Mouse (Mus musculus): ENCODE data around the gene Kcnip4. TPM values are rescaled to one million over a fixed set of nuclear protein-coding genes. Genes with fewer than 3 reads are reported as not detected.

Gene Kcnip4
- polyA plus RNA-seq, 1 experiment = 0.12 TPM

DNA sequence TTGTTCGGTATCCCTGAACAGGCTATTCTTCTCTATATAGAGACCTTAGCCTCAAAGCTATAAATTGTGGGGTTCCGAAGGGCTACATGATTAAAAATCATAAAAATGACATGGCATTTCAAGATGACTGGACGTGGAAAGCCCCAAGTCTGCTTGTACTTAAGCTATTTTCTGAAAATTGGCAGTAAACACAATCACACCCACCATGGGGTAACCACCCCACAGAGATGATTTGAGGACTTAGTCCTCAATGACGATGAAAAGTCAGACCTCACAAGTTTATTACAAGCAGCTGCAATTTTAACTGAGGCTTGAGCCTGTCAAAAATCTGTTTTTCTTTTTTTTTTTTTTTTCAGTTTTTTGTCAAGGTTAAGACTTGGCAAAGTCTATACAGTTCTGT lies 527.3 kb downstream of the Kcnip4 start:
- no peaks in the 10 kb centered on the region for H3K79me3 ChIP-seq (ENCODE audit: low read depth)
- no peaks in the 10 kb centered on the region for H3K36me3 ChIP-seq (ENCODE audit: control insufficient read depth, insufficient read depth)
- H3ac ChIP-seq (ENCODE audit: control insufficient read depth, insufficient read length, low read depth) = no peak overlapping the region
- no peaks in the 10 kb centered on the region for H3K79me2 ChIP-seq (ENCODE audit: control insufficient read depth, insufficient read depth)
- H3K4me3 ChIP-seq (ENCODE audit: insufficient read depth, poor library complexity, severe bottlenecking) = no peak overlapping the region
- H3K27me3 ChIP-seq (ENCODE audit: control insufficient read depth, insufficient read depth, insufficient read length) = no peaks in the 10 kb centered on the region
- TF ChIP-seq MYOG (IDR thresholded peaks at IDR 0.05; ENCODE audit: control insufficient read depth, extremely low read depth, insufficient read length) (no peak), MAX (IDR thresholded peaks at IDR 0.05) (no peak)

DNA sequence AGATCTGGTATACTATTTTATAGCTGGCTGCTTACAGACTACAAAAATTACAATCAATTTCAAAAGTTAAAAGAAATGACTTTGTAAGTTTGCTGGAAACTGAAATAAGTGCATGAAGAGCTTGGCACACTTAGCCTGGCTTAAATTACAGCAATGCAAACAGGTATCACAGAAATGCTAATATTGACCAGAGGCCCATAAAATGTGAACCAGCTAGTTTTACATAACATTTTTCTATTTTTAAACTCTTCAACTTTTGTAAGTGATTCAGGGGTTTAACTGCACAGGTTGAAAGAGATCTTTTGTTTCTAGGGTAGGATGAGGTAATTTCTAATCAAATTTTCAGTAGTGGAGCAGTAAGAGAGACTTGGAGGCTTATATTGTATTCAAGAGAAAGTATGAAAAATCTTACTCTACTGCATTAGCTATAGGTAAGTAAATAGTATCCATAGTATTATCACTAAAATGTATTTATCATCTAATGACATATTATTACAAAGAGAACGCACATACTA lies 535.5 kb downstream of the Kcnip4 start:
- no peak for TF ChIP-seq CTCF (IDR thresholded peaks at IDR 0.05; ENCODE audit: control insufficient read depth, insufficient read depth, insufficient read length)
- no peak for TF ChIP-seq MYOD1 (IDR thresholded peaks at IDR 0.05; ENCODE audit: control insufficient read depth, insufficient read length, low read depth)
- no peak for TF ChIP-seq MYOG (IDR thresholded peaks at IDR 0.05; ENCODE audit: control insufficient read depth, extremely low read depth, insufficient read length)
- TF ChIP-seq MAX (IDR thresholded peaks at IDR 0.05) = no peak
- no peak for TF ChIP-seq FOSL1 (IDR thresholded peaks at IDR 0.05; ENCODE audit: insufficient read depth, low read length, poor library complexity, severe bottlenecking)
- no peak for TF ChIP-seq USF1 (IDR thresholded peaks at IDR 0.05; ENCODE audit: low read depth)
- TF ChIP-seq CEBPB (IDR thresholded peaks at IDR 0.05; ENCODE audit: low read depth) = no peak
- Histone ChIP-seq H3K4me3 (ENCODE audit: insufficient read depth, poor library complexity, severe bottlenecking) (no peak overlapping the region), H3K27me3 (ENCODE audit: control insufficient read depth, insufficient read depth, insufficient read length) (no peaks in the 10 kb centered on the region)

DNA sequence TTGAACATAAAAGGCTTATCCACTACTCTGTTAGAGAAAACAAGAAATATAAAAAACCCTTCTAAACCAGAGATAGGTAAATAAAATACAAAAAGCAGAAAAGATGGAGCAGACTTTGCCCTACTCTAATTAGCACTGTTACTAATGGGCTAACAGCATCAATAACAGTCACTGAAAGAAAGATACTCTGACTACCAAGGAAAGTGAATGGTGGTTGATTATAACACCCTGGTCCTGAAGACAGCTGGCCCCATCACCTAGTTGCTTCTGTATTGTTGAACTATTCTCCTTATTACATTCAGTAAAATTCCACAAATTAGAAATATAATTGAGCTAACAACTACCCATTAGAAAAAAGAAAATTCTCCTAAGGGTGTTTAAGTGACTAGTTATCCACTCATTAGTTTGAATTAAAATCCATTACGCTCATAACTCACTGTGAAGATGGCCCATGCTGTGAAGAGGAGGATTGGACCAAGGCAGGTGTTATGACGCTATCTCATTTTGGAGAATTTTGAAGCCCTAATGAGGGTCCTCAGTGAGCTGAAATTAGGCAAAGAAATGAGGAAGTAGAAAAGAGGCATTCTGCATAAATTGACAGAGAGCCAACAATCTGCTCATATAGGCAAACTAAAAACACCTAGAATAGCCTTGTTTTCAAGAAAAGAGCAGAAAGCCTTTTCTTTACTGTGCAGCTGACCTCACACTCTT lies 582.2 kb downstream of the Kcnip4 start:
- TF ChIP-seq MYOD1 (IDR thresholded peaks at IDR 0.05; ENCODE audit: control insufficient read depth, insufficient read length, low read depth) (no peak), CEBPB (IDR thresholded peaks at IDR 0.05; ENCODE audit: low read depth) (no peak), MYOG (IDR thresholded peaks at IDR 0.05; ENCODE audit: control insufficient read depth, extremely low read depth, insufficient read length) (no peak), CTCF (IDR thresholded peaks at IDR 0.05; ENCODE audit: control insufficient read depth, insufficient read depth, insufficient read length) (no peak), MAX (IDR thresholded peaks at IDR 0.05) (no peak), FOSL1 (IDR thresholded peaks at IDR 0.05; ENCODE audit: insufficient read depth, low read length, poor library complexity, severe bottlenecking) (no peak), USF1 (IDR thresholded peaks at IDR 0.05; ENCODE audit: low read depth) (no peak)
- H3ac ChIP-seq (ENCODE audit: control insufficient read depth, insufficient read length, low read depth) = no peak overlapping the region
- no peaks in the 10 kb centered on the region for H3K79me2 ChIP-seq (ENCODE audit: control insufficient read depth, insufficient read depth)
- no peaks in the 10 kb centered on the region for H3K36me3 ChIP-seq (ENCODE audit: control insufficient read depth, insufficient read depth)
- H3K27me3 ChIP-seq (ENCODE audit: control insufficient read depth, insufficient read depth, insufficient read length) = no peaks in the 10 kb centered on the region
- H3K79me3 ChIP-seq (ENCODE audit: low read depth) = no peaks in the 10 kb centered on the region
- no peak overlapping the region for H3K4me3 ChIP-seq (ENCODE audit: insufficient read depth, poor library complexity, severe bottlenecking)

More for the DNA sequence above, 535.5 kb downstream of the Kcnip4 start:
- H3K79me3 ChIP-seq (ENCODE audit: low read depth) = no peaks in the 10 kb centered on the region
- H3K36me3 ChIP-seq (ENCODE audit: control insufficient read depth, insufficient read depth) = no peaks in the 10 kb centered on the region
- H3K79me2 ChIP-seq (ENCODE audit: control insufficient read depth, insufficient read depth) = no peaks in the 10 kb centered on the region
- H3ac ChIP-seq (ENCODE audit: control insufficient read depth, insufficient read length, low read depth) = no peak overlapping the region

DNA sequence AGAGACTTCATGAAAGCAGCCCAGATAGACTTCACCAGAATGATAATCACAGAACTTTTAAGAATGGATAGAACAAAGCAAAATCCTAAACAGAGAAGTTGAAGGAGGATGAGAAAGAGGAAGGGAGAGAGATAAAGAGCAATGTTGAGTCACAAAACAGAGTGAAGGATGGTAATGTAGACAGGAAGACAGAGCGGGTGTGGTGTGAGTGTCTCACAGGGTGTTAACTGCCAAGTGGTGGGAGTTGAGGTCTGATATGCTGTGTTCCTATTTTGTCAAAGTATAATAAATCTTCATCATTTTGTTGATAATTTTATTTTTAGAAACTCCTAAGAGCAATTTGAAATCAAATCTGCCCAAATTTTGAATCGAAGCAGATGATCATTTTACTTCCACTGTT lies 592.8 kb downstream of the Kcnip4 start:
- Histone ChIP-seq H3K79me2 (ENCODE audit: control insufficient read depth, insufficient read depth) (no peaks in the 10 kb centered on the region), H3K27me3 (ENCODE audit: control insufficient read depth, insufficient read depth, insufficient read length) (no peaks in the 10 kb centered on the region), H3ac (ENCODE audit: control insufficient read depth, insufficient read length, low read depth) (no peak overlapping the region), H3K4me3 (ENCODE audit: insufficient read depth, poor library complexity, severe bottlenecking) (no peak overlapping the region), H3K79me3 (ENCODE audit: low read depth) (no peaks in the 10 kb centered on the region), H3K36me3 (ENCODE audit: control insufficient read depth, insufficient read depth) (no peaks in the 10 kb centered on the region)
- TF ChIP-seq MAX (IDR thresholded peaks at IDR 0.05) = no peak
- TF ChIP-seq CEBPB (IDR thresholded peaks at IDR 0.05; ENCODE audit: low read depth) = no peak
- TF ChIP-seq FOSL1 (IDR thresholded peaks at IDR 0.05; ENCODE audit: insufficient read depth, low read length, poor library complexity, severe bottlenecking) = no peak
- TF ChIP-seq USF1 (IDR thresholded peaks at IDR 0.05; ENCODE audit: low read depth) = no peak
- no peak for TF ChIP-seq CTCF (IDR thresholded peaks at IDR 0.05; ENCODE audit: control insufficient read depth, insufficient read depth, insufficient read length)
- TF ChIP-seq MYOG (IDR thresholded peaks at IDR 0.05; ENCODE audit: control insufficient read depth, extremely low read depth, insufficient read length) = no peak
- TF ChIP-seq MYOD1 (IDR thresholded peaks at IDR 0.05; ENCODE audit: control insufficient read depth, insufficient read length, low read depth) = no peak

DNA sequence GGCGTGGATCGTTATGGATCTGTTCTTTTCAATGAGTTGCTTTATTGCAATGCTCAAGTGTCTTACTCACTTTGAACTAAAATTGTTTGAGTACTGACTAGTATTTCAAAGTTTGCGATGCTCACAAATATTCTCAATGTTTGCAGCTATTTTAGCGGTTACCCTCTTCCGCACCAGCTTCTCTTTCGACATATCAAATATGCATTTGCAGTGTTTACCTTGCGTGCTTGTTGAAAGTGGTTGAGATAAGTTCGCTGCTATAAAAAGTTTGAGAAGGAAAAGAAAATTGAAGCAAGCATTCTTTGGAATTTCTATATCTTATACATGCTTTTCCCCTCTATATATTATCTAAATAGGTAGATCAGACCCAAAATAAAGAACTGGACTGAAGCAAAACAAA lies 634.5 kb downstream of the Kcnip4 start:
- Histone ChIP-seq H3K36me3 (ENCODE audit: control insufficient read depth, insufficient read depth) (no peaks in the 10 kb centered on the region), H3K79me2 (ENCODE audit: control insufficient read depth, insufficient read depth) (no peaks in the 10 kb centered on the region), H3K79me3 (ENCODE audit: low read depth) (no peaks in the 10 kb centered on the region), H3ac (ENCODE audit: control insufficient read depth, insufficient read length, low read depth) (no peak overlapping the region), H3K27me3 (ENCODE audit: control insufficient read depth, insufficient read depth, insufficient read length) (no peaks in the 10 kb centered on the region), H3K4me3 (ENCODE audit: insufficient read depth, poor library complexity, severe bottlenecking) (no peak overlapping the region)
- no peak for TF ChIP-seq CTCF (IDR thresholded peaks at IDR 0.05; ENCODE audit: control insufficient read depth, insufficient read depth, insufficient read length)
- TF ChIP-seq MYOD1 (IDR thresholded peaks at IDR 0.05; ENCODE audit: control insufficient read depth, insufficient read length, low read depth) = no peak
- no peak for TF ChIP-seq CEBPB (IDR thresholded peaks at IDR 0.05; ENCODE audit: low read depth)
- TF ChIP-seq MAX (IDR thresholded peaks at IDR 0.05) = no peak
- TF ChIP-seq MYOG (IDR thresholded peaks at IDR 0.05; ENCODE audit: control insufficient read depth, extremely low read depth, insufficient read length) = no peak
- no peak for TF ChIP-seq FOSL1 (IDR thresholded peaks at IDR 0.05; ENCODE audit: insufficient read depth, low read length, poor library complexity, severe bottlenecking)
- TF ChIP-seq USF1 (IDR thresholded peaks at IDR 0.05; ENCODE audit: low read depth) = no peak
